Mouse (Mus musculus) neural tube, embryonic 14.5 days (tissue): Measurements from ENCODE around the gene Enah. TPM values are rescaled to one million over a fixed set of nuclear protein-coding genes. Genes with fewer than 3 reads are reported as not detected.

Source experiments
- ATAC-seq: fragments of 200-750 bp; cut with Nextera tagmentation; 2 replicates; pipeline ENCODE4 v1.8.0; 2017; ENCODE audit warnings: low read depth, mild to moderate bottlenecking, moderate TSS enrichment, moderate library complexity
- H3K27ac ChIP-seq: fragments of 300-500 bp; sonication (generic); 2 replicates; pipeline ENCODE4 v1.5.1; 2014; ENCODE audit warnings: low read depth, mild to moderate bottlenecking, control low read depth, low read length, moderate library complexity, mixed read lengths
- H3K27me3 ChIP-seq: fragments of 300-500 bp; sonication (generic); 2 replicates; pipeline ENCODE4 v1.6.1; 2014; ENCODE audit warnings: low read length; ENCODE audit not compliant: control insufficient read depth, insufficient read depth
- H3K36me3 ChIP-seq: fragments of 300-500 bp; sonication (generic); 2 replicates; pipeline ENCODE4 v1.6.1; 2014; ENCODE audit warnings: low read length, mixed read lengths; ENCODE audit not compliant: control insufficient read depth, insufficient read depth
- H3K4me1 ChIP-seq: fragments of 300-500 bp; sonication (generic); 2 replicates; pipeline ENCODE4 v1.6.1; 2014; ENCODE audit warnings: low read length; ENCODE audit not compliant: control insufficient read depth, insufficient read depth
- H3K4me2 ChIP-seq: fragments of 300-500 bp; sonication (generic); 2 replicates; pipeline ENCODE4 v1.6.1; 2014; ENCODE audit warnings: mild to moderate bottlenecking, low read depth, low read length, control low read depth
- H3K4me3 ChIP-seq: fragments of 300-500 bp; sonication (generic); 2 replicates; pipeline ENCODE4 v1.5.1; 2014; ENCODE audit warnings: low read depth, low read length, control low read depth, mixed read lengths
- H3K9ac ChIP-seq: fragments of 300-500 bp; sonication (generic); replicated peaks from 2 replicates; pipeline ENCODE4 v1.6.1; 2014; ENCODE audit warnings: low read depth, mild to moderate bottlenecking, control low read depth, low read length, mixed read lengths
- H3K9me3 ChIP-seq: fragments of 300-500 bp; sonication (generic); 2 replicates; pipeline ENCODE4 v1.6.1; 2016; ENCODE audit warnings: low read length; ENCODE audit not compliant: control insufficient read depth
- WGBS: fragments of 180-500 bp; shearing (Covaris S2); extraction: QIAGEN DNeasy Blood & Tissue Kit; methylation state at CpG from one replicate; pipeline ENCODE4 v1.1.7; 2014; 5-methylcytosine and 5-hydroxymethylcytosine counted together
- polyA plus RNA-seq: library from polyadenylated mRNA; unstranded; fragments of >200 nt; fragmentation: Nextera tagmentation; extraction: Ambion mirVana; gene quantifications from 2 replicates; pipeline ENCODE4 v1.2.1, GENCODE M21; 2014

Enah gene
- polyA plus RNA-seq, 1 experiment from 2014 or later: 51.7 TPM

- H3K9me3 ChIP-seq: no peaks in the 10 kb centered on the region
- no peak for ATAC-seq
- no peak overlapping the region for H3K4me2 ChIP-seq
- WGBS: 94% methylated on average over 3 of the region's 3 CpGs
- H3K27me3 ChIP-seq: no peaks in the 10 kb centered on the region
- H3K9ac ChIP-seq: no peak overlapping the region
- no peak overlapping the region for H3K27ac ChIP-seq
- H3K4me3 ChIP-seq: no peak overlapping the region
- no peaks in the 10 kb centered on the region; the same call in 1 of the 2 replicates for H3K4me1 ChIP-seq
- 0 out of 2 replicates have a peak, but pooled peaks cover 4% of the 10 kb centered on the region for H3K36me3 ChIP-seq
Measured at GRCm38 (mm10) chr1:181960383-181960782, 59.4 kb downstream of the Enah start.

- no peak overlapping the region for H3K9ac ChIP-seq
- H3K4me2 ChIP-seq: no peak overlapping the region
- no peaks in the 10 kb centered on the region for H3K4me1 ChIP-seq
- no peak overlapping the region for H3K4me3 ChIP-seq
- no peaks in the 10 kb centered on the region for H3K27me3 ChIP-seq
- no peak overlapping the region for H3K27ac ChIP-seq
- H3K36me3 ChIP-seq: 0 out of 2 replicates have a peak, but pooled peaks cover 4% of the 10 kb centered on the region
- no peak for ATAC-seq
- no peaks in the 10 kb centered on the region for H3K9me3 ChIP-seq
- WGBS: 97% methylated on average over 1 of the region's 1 CpGs
Measured at GRCm38 (mm10) chr1:181958392-181958791, 61.4 kb downstream of the Enah start.

- H3K27me3 ChIP-seq: no peaks in the 10 kb centered on the region
- 97% methylated on average over 2 of the region's 2 CpGs for WGBS
- no peaks in the 10 kb centered on the region for H3K9me3 ChIP-seq
Measured at GRCm38 (mm10) chr1:181957736-181958135, 62.1 kb downstream of the Enah start.

GRCm38 (mm10) chr1:181953547-181953946 is 66.2 kb downstream of the Enah start:
- Histone ChIP-seq H3K9ac (no peak overlapping the region), H3K27me3 (no peaks in the 10 kb centered on the region), H3K4me1 (no peaks in the 10 kb centered on the region), H3K4me2 (no peak overlapping the region), H3K27ac (no peak overlapping the region), H3K9me3 (no peaks in the 10 kb centered on the region), H3K4me3 (no peak overlapping the region), H3K36me3 (0 out of 2 replicates have a peak, but pooled peaks cover 4% of the 10 kb centered on the region)
- no peak for ATAC-seq

More at GRCm38 (mm10) chr1:181957736-181958135, 62.1 kb downstream of the Enah start:
- H3K9ac ChIP-seq: no peak overlapping the region
- H3K4me2 ChIP-seq: no peak overlapping the region
- no peak for ATAC-seq
- H3K4me1 ChIP-seq: no peaks in the 10 kb centered on the region
- no peak overlapping the region for H3K4me3 ChIP-seq
- no peak overlapping the region for H3K27ac ChIP-seq
- H3K36me3 ChIP-seq: 0 out of 2 replicates have a peak, but pooled peaks cover 4% of the 10 kb centered on the region

GRCm38 (mm10) chr1:181951266-181951665 is 68.5 kb downstream of the Enah start:
- Histone ChIP-seq H3K27ac (no peak overlapping the region), H3K4me3 (no peak overlapping the region), H3K27me3 (no peaks in the 10 kb centered on the region), H3K4me1 (no peaks in the 10 kb centered on the region), H3K9me3 (no peaks in the 10 kb centered on the region), H3K36me3 (0 out of 2 replicates have a peak, but pooled peaks cover under 1% of the 10 kb centered on the region), H3K9ac (no peak overlapping the region), H3K4me2 (no peak overlapping the region)
- 87% methylated on average over 5 of the region's 5 CpGs for WGBS
- ATAC-seq: no peak

GRCm38 (mm10) chr1:181950721-181951120 is 69.1 kb downstream of the Enah start:
- Histone ChIP-seq H3K27me3 (no peaks in the 10 kb centered on the region), H3K4me1 (no peaks in the 10 kb centered on the region), H3K36me3 (no peaks in the 10 kb centered on the region), H3K9ac (no peak overlapping the region), H3K9me3 (no peaks in the 10 kb centered on the region), H3K27ac (no peak overlapping the region), H3K4me3 (no peak overlapping the region), H3K4me2 (no peak overlapping the region)
- ATAC-seq: no peak
- WGBS: 97% methylated on average over 9 of the region's 9 CpGs

GRCm38 (mm10) chr1:181948191-181948590 is 71.6 kb downstream of the Enah start:
- Histone ChIP-seq H3K9me3 (no peaks in the 10 kb centered on the region), H3K27ac (no peak overlapping the region), H3K4me2 (no peak overlapping the region), H3K4me1 (no peaks in the 10 kb centered on the region), H3K9ac (no peak overlapping the region), H3K27me3 (no peaks in the 10 kb centered on the region), H3K36me3 (no peaks in the 10 kb centered on the region), H3K4me3 (no peak overlapping the region)
- ATAC-seq: no peak
- WGBS: 80% methylated on average over 3 of the region's 3 CpGs

GRCm38 (mm10) chr1:181937064-181937463 is 82.7 kb downstream of the Enah start:
- WGBS: 39% methylated on average over 2 of the region's 2 CpGs
- Histone ChIP-seq H3K9me3 (no peaks in the 10 kb centered on the region), H3K4me3 (no peak overlapping the region), H3K9ac (no peak overlapping the region), H3K27ac (no peak overlapping the region), H3K36me3 (no peaks in the 10 kb centered on the region), H3K27me3 (no peaks in the 10 kb centered on the region), H3K4me2 (no peak overlapping the region), H3K4me1 (no peaks in the 10 kb centered on the region)
- no peak for ATAC-seq

- WGBS: 82% methylated on average over 5 of the region's 5 CpGs
- H3K4me2 ChIP-seq: no peak overlapping the region
- H3K27me3 ChIP-seq: no peaks in the 10 kb centered on the region
- H3K36me3 ChIP-seq: peaks cover 2% of the 10 kb centered on the region; the same call in 1 of the 2 replicates
- H3K4me1 ChIP-seq: no peaks in the 10 kb centered on the region
- no peaks in the 10 kb centered on the region for H3K9me3 ChIP-seq
- H3K9ac ChIP-seq: no peak overlapping the region
- H3K27ac ChIP-seq: no peak overlapping the region
- ATAC-seq: no peak
- no peak overlapping the region for H3K4me3 ChIP-seq
Measured at GRCm38 (mm10) chr1:181928388-181928787, 91.4 kb downstream of the Enah start.
